Mouse (Mus musculus) cerebellum, adult 18-20 months (tissue): Measurements from ENCODE around the gene 1700040F15Rik.
"Not testable (repeated sequence)": the region's sequence is repeated elsewhere in the genome, so short reads cannot be mapped to it uniquely, and the experiment has no call there.

Source experiments
- DNase-seq, 2 experiments: peaks; one replicate each; pipeline ENCODE4 v3.0.0; 2021

1700040F15Rik gene

GRCm38 (mm10) chrY:61101947-61102346 is at the start of gene 1700040F15Rik:
Gene 1700040F15Rik (plus strand): TSS chrY:61102247.
- not testable (repeated sequence) for DNase-seq
